Mouse (Mus musculus) forelimb bud, embryonic 11.5 days (tissue): ENCODE data around the gene Prp2.
"Not testable (repeated sequence)": the region's sequence is repeated elsewhere in the genome, so short reads cannot be mapped to it uniquely, and the experiment has no call there.

Experiments used
- DNase-seq: peaks from one replicate; pipeline ENCODE4 v3.0.0-alpha.2; 2012; ENCODE audit warnings: low read depth, low spot score

The Prp2 gene

GRCm38 (mm10) chr6:132595613-132596012 is at the start of gene Prp2:
Gene Prp2 (plus strand): TSS chr6:132595913.
- not testable (repeated sequence) for DNase-seq

- not testable (repeated sequence) for DNase-seq
These were observed 26.2 kb upstream of the Prp2 start, which contains the start of gene Prh1 for GRCm38 (mm10) chr6:132569509-132569908. Gene Prh1 (plus strand): TSS chr6:132569809.

- peak; percentile 4 for DNase-seq
These were observed 53.7 kb downstream of the Prp2 start for GRCm38 (mm10) chr6:132649399-132649798.
